Mouse (Mus musculus) G1E (cell line): Measurements from ENCODE around the gene Bbox1. TPM values are rescaled to one million over a fixed set of nuclear protein-coding genes. Genes with fewer than 3 reads are reported as not detected.

Source experiments
- ATAC-seq: 2 replicates; pipeline ENCODE4 v1.8.0; 2016; ENCODE audit warnings: mild to moderate bottlenecking; ENCODE audit not compliant: insufficient number of reproducible peaks, poor library complexity, low FRiP score, severe bottlenecking; ENCODE audit errors: extremely low read depth
- DNase-seq: peaks from one replicate; pipeline ENCODE4 v3.0.0; 2012; ENCODE audit warnings: low spot score
- H3K27me3 ChIP-seq: 2 replicates; pipeline ENCODE4 v1.6.1; 2012; ENCODE audit warnings: mild to moderate bottlenecking, low read length, inconsistent platforms; ENCODE audit not compliant: insufficient read depth
- H3K36me3 ChIP-seq: replicated peaks from 2 replicates; pipeline ENCODE3; 2012; ENCODE audit warnings: mild to moderate bottlenecking, inconsistent platforms
- H3K4me1 ChIP-seq: 2 replicates; pipeline ENCODE4 v1.6.1; 2012; ENCODE audit warnings: low read depth, low read length, inconsistent platforms, mixed read lengths; ENCODE audit not compliant: insufficient read depth
- H3K4me3 ChIP-seq: 2 replicates; pipeline ENCODE4 v1.5.1; 2012; ENCODE audit warnings: low read depth, mild to moderate bottlenecking, inconsistent platforms, low read length, moderate library complexity, mixed read lengths
- H3K9me3 ChIP-seq: replicated peaks from 2 replicates; pipeline ENCODE4 v1.6.1; 2012; ENCODE audit warnings: inconsistent platforms
- CTCF ChIP-seq: IDR thresholded peaks from 2 replicates; pipeline ENCODE4 v1.5.1; 2012; ENCODE audit warnings: low read depth, low read length, inconsistent platforms, mixed read lengths
- GATA1 ChIP-seq: IDR thresholded peaks from 2 replicates; pipeline ENCODE4 v1.6.1; 2012; ENCODE audit warnings: borderline replicate concordance, low read length, inconsistent platforms, mixed read lengths
- GATA2 ChIP-seq: IDR thresholded peaks from 2 replicates; pipeline ENCODE4 v1.6.1; 2012; ENCODE audit warnings: low read depth, low read length, inconsistent platforms, borderline replicate concordance
- POLR2AphosphoS5 ChIP-seq: IDR thresholded peaks from 2 replicates; pipeline ENCODE4 v1.6.1; 2012; ENCODE audit warnings: low read depth, low read length, inconsistent platforms; ENCODE audit not compliant: insufficient replicate concordance
- TAL1 ChIP-seq: conservative IDR thresholded peaks from 2 replicates; pipeline ENCODE4 v1.6.1; 2012; ENCODE audit warnings: low read depth, low read length, inconsistent platforms, mixed read lengths
- polyA plus RNA-seq: library from polyadenylated mRNA; stranded (reverse); fragments of >175 nt; gene quantifications from 2 replicates; pipeline ENCODE4 v1.2.3, GENCODE M21; 2012
- total RNA-seq, 2 experiments: library from RNA; stranded (forward) in 1 of 2; stranded (reverse) in 1 of 2; fragments of 200-1000 nt in 1 of 2; fragments of >200 nt in 1 of 2; fragmentation: Nextera tagmentation in 1 of 2; gene quantifications; 2 replicates each; pipeline ENCODE4 v1.2.3; 2014 to 2017

The Bbox1 gene
- total RNA-seq (2014; fragmentation: Nextera tagmentation): not detected in 2 replicates
- total RNA-seq (2017): 0.05 TPM in 1 of 2 replicates, not detected in the other
- polyA plus RNA-seq: not detected in 2 replicates

DNA sequence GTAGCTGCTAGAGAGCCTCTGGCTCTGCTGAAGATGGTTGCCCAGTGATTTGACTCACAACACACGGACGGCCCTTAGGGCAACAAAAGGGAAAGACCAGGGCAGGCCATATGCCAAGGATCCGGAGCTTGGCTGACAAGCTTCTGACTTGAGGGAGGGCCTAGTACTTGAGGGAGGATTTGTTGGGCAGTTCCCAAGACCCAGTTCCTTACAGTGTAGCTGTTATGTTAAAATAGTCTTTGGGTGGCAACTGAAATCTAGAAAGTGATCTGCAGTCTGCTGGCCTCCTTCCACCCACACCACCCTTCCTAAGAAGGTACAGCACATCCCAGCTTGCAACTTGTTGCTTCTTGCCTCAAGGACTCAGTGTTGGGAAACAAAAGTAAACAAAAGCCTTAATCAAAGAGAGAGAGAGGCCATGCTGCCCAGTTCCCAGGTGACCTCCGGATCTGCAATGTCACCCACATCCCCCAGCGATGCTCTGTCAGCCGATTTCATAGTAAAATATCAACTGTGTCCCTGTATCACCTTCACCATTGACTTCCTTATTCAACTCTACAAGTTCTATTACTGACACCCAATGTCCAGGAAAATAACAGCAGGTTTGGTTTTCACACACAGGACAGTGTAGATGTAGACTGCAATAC, at the start of gene Bbox1:
Bbox1 (minus strand) TSS at position 52 of the 647 bp plus-strand sequence.
- DNase-seq: no peak
- Histone ChIP-seq H3K27me3 (no peaks in the 10 kb centered on the region), H3K36me3 (no peaks in the 10 kb centered on the region), H3K9me3 (no peaks in the 10 kb centered on the region), H3K4me3 (no peak within 1 kb of the TSS), H3K4me1 (no peaks in the 10 kb centered on the region)
- TF ChIP-seq POLR2AphosphoS5 (no peak), CTCF (no peak), GATA1 (no peak)
- no peak for ATAC-seq

GRCm38 (mm10) chr2:110363855-110364254, 49.5 kb upstream of the Bbox1 start:
- DNase-seq (no peak), ATAC-seq (no peak)
- Histone ChIP-seq H3K27me3 (no peaks in the 10 kb centered on the region), H3K36me3 (no peaks in the 10 kb centered on the region), H3K4me3 (no peak overlapping the region), H3K9me3 (no peaks in the 10 kb centered on the region), H3K4me1 (no peaks in the 10 kb centered on the region)
- TF ChIP-seq CTCF (no peak), POLR2AphosphoS5 (no peak)

DNA sequence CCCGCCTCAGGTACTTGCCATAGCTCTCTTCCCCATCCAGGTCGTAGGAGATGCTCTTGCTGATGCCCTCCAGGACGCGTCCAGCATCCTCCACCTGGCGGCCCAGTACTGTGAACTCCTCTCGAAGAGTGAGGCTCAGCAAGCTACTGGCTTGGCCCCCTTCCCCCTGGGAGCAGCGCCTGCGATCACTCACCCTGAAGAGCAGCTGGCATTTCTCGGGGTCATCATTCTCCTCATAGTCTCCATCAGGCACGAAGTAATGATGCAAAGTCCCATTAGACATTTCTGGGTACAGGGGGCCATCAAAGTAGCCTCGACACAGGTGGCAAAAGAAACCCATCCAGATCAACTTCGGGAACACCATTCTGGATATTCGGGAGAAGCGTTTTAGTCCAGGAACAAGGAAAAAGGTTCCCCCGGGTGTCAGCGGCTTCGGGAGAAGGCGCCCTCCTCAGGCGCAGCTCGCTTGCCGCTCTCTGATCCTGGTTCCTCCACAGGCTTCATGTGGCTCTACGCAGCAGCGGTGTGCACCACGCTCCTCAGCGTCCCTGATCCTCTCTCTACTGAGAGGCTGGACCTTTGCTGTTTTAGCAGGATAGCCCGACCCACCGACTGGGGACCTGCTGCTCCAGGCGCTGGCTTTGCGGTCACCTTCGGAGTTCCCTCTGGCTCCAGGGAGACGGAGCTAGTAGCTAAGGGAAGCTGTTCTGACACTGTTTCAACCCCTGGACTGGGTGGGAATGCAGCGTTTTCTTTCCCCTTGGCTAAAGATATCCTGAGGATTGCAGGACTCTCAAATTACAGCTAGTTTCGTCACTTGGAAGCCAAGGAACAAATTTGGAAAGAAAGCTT, 48.3 kb upstream of the Bbox1 start, which contains the start of gene Fibin:
Fibin (minus strand) TSS at position 752 of the 852 bp plus-strand sequence.
- no peak within 1 kb of the TSS for H3K4me3 ChIP-seq
- TF ChIP-seq TAL1 (no peak), GATA2 (no peak), POLR2AphosphoS5 (no peak), GATA1 (no peak), CTCF (no peak)

GRCm38 (mm10) chr2:110353302-110353970, 39.1 kb upstream of the Bbox1 start:
- no peak overlapping the region for H3K4me3 ChIP-seq
- no peaks in the 10 kb centered on the region for H3K4me1 ChIP-seq
- ATAC-seq: no peak
- no peaks in the 10 kb centered on the region for H3K9me3 ChIP-seq
- DNase-seq: no peak
- no peaks in the 10 kb centered on the region for H3K27me3 ChIP-seq
- TF ChIP-seq GATA1 (no peak), GATA2 (no peak), POLR2AphosphoS5 (no peak), TAL1 (no peak), CTCF (no peak)
- no peaks in the 10 kb centered on the region for H3K36me3 ChIP-seq

More for the DNA sequence above, 48.3 kb upstream of the Bbox1 start, which contains the start of gene Fibin:
- DNase-seq: no peak
- H3K4me1 ChIP-seq: no peaks in the 10 kb centered on the region
- H3K27me3 ChIP-seq: no peaks in the 10 kb centered on the region
- ATAC-seq: no peak
- no peaks in the 10 kb centered on the region for H3K9me3 ChIP-seq
- no peaks in the 10 kb centered on the region for H3K36me3 ChIP-seq

- no peak for DNase-seq
- ATAC-seq: no peak; the same call in 1 of the 2 replicates
- no peaks in the 10 kb centered on the region for H3K36me3 ChIP-seq
- H3K9me3 ChIP-seq: no peaks in the 10 kb centered on the region
- H3K27me3 ChIP-seq: no peaks in the 10 kb centered on the region
- no peak overlapping the region for H3K4me3 ChIP-seq
- H3K4me1 ChIP-seq: no peaks in the 10 kb centered on the region
- TF ChIP-seq GATA1 (no peak), TAL1 (no peak), POLR2AphosphoS5 (no peak)
Measured at GRCm38 (mm10) chr2:110351843-110352251, 37.5 kb upstream of the Bbox1 start.

- no peak overlapping the region for H3K4me3 ChIP-seq
- no peaks in the 10 kb centered on the region for H3K4me1 ChIP-seq
- ATAC-seq (no peak), DNase-seq (no peak)
- H3K27me3 ChIP-seq: no peaks in the 10 kb centered on the region
- H3K36me3 ChIP-seq: no peaks in the 10 kb centered on the region
- no peak for TF ChIP-seq GATA1
- TF ChIP-seq GATA2: no peak
- H3K9me3 ChIP-seq: no peaks in the 10 kb centered on the region
Measured at GRCm38 (mm10) chr2:110351406-110351805, 37.0 kb upstream of the Bbox1 start.
